Mouse (Mus musculus): ENCODE data around the gene Lrrc66. TPM values are rescaled to one million over a fixed set of nuclear protein-coding genes. Genes with fewer than 3 reads are reported as not detected.
A peak's percentile ranks its signal among the peaks of the same experiment; 100 is the strongest.

Lrrc66 gene
- polyA plus RNA-seq, 1 experiment from 2014 or later = 0.20 TPM

DNA sequence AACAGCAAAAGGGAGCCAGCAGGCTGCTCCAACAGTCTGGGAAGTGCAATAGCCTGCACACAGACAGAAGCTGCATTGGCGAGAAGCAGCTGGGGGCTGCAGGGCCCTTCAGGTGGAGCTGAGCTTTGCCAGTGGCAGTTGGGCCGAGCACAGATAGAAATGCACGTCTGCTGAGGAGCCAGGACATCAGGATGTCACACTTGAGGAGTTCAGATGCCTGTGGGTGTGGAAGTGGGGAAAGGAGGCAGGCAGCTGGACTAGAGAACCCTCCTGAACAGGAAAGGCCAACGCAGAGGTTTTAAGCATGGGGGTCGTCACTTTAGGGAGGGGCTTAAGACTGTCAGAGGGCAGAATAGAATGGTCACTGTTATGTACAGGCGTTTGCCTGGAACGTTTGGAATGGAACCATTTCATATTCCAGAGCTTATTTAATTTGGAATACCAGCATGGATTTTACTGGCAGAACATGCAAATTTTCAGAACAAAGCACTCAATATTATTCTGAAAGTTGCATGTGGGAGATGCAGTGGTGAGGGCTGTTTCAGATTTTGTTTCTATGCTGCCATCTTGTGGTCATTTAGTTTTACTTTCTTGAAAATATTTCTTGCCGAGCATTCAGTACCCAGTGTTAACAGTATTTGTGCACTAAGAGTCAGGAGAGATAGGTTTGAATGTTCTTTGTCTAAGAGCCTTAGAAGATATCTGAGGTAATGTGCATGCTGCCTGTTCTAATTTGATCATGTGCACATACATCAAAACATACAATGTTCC is 5.2 kb upstream of the Lrrc66 start:
- DNase-seq (ENCODE audit: low spot score) (peak; percentile 88), ATAC-seq (peak; percentile 56)
- Histone ChIP-seq H3K27ac (ENCODE audit: low read length) (no peak overlapping the region), H3K4me3 (ENCODE audit: low read depth, low read length) (no peak overlapping the region), H3K9me3 (ENCODE audit: low read length) (peaks cover 3% of the 10 kb centered on the region; the same call in 1 of the 2 replicates), H3K27me3 (replicated peaks; ENCODE audit: insufficient read depth, low read length) (no peaks in the 10 kb centered on the region), H3K4me2 (replicated peaks; ENCODE audit: low read depth, low read length) (no peak overlapping the region), H3K4me1 (ENCODE audit: insufficient read depth, low read depth, low read length) (no peaks in the 10 kb centered on the region), H3K9ac (replicated peaks; ENCODE audit: low read depth) (no peak overlapping the region), H3K36me3 (ENCODE audit: insufficient read depth, low read length) (peaks cover 9% of the 10 kb centered on the region; the same call in 1 of the 2 replicates)
- no peak for TF ChIP-seq EP300 (IDR thresholded peaks at IDR 0.05)
- peak; percentile 65 for TF ChIP-seq CTCF (IDR thresholded peaks at IDR 0.05)
- 45% methylated on average over 8 of the region's 8 CpGs for WGBS

DNA sequence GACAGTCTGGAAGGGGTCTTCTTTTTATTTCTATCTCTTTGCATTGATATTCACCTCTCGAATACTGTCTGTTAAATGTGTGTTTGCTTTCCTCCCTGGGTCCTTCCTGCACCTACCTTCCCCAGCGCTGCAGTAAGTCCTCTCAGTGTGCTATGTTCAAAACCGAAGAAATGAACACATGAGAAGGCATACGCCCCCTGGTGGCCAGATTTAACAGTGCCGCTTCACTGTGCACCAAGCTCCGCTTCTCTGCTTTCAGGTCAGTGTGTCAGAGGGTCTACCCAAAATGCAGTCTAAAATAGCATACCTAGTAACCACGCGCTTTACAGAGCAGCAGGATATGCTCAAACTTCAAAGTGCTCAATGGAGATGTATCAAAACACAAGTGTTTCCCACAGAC is 815 bp upstream of the Lrrc66 start:
- ATAC-seq (peak; percentile 21; the same call in 1 of the 2 replicates), DNase-seq (ENCODE audit: low spot score) (peak; percentile 58)
- Histone ChIP-seq H3K9ac (replicated peaks; ENCODE audit: low read depth) (no peak overlapping the region), H3K27ac (ENCODE audit: low read length) (no peak overlapping the region), H3K4me2 (replicated peaks; ENCODE audit: low read depth, low read length) (no peak overlapping the region), H3K36me3 (ENCODE audit: insufficient read depth, low read length) (peaks cover 9% of the 10 kb centered on the region; the same call in 1 of the 2 replicates), H3K9me3 (ENCODE audit: low read length) (peaks cover 3% of the 10 kb centered on the region; the same call in 1 of the 2 replicates), H3K4me3 (ENCODE audit: low read depth, low read length) (no peak overlapping the region), H3K27me3 (replicated peaks; ENCODE audit: insufficient read depth, low read length) (no peaks in the 10 kb centered on the region), H3K4me1 (ENCODE audit: insufficient read depth, low read depth, low read length) (no peaks in the 10 kb centered on the region)
- 57% methylated on average over 8 of the region's 8 CpGs for WGBS
- no peak for TF ChIP-seq EP300 (IDR thresholded peaks at IDR 0.05)
- TF ChIP-seq CTCF (IDR thresholded peaks at IDR 0.05) = peak; percentile 90

- TF ChIP-seq CTCF (IDR thresholded peaks at IDR 0.05) (no peak), EP300 (IDR thresholded peaks at IDR 0.05) (no peak)
- Histone ChIP-seq H3K4me2 (replicated peaks; ENCODE audit: low read depth, low read length) (no peak overlapping the region), H3K4me1 (ENCODE audit: insufficient read depth, low read depth, low read length) (no peaks in the 10 kb centered on the region), H3K4me3 (ENCODE audit: low read depth, low read length) (no peak overlapping the region), H3K9ac (replicated peaks; ENCODE audit: low read depth) (no peak overlapping the region), H3K27me3 (replicated peaks; ENCODE audit: insufficient read depth, low read length) (no peaks in the 10 kb centered on the region), H3K27ac (ENCODE audit: low read length) (no peak overlapping the region), H3K36me3 (ENCODE audit: insufficient read depth, low read length) (peaks cover 9% of the 10 kb centered on the region; the same call in 1 of the 2 replicates), H3K9me3 (ENCODE audit: low read length) (peaks cover 3% of the 10 kb centered on the region; the same call in 1 of the 2 replicates)
- DNase-seq (ENCODE audit: low spot score) (no peak), ATAC-seq (no peak)
- WGBS = 81% methylated on average over 10 of the region's 10 CpGs
Observed at GRCm38 (mm10) chr5:73631001-73631558, 1.2 kb downstream of the Lrrc66 start.

DNA sequence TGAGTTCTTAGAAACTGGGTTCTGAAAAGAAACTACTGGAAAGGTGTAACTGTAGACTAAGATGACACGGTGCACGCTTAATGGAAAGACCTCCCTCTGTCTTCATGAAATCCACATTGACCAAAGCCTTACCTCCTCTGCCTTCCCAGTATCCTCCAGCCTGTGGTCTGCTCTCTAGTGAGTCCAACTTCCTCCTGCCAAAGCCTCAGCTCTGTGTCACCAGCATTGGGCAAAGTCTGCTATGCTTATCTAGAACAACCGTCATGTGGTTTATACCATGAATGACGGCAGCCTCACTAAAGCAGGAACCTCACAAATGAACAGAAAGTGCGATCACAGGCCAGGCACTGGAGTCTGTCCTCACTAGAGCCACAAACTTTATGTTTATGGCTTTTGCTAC is 2.2 kb downstream of the Lrrc66 start:
- peaks cover 3% of the 10 kb centered on the region; the same call in 1 of the 2 replicates for H3K9me3 ChIP-seq (ENCODE audit: low read length)
- H3K9ac ChIP-seq (replicated peaks; ENCODE audit: low read depth) = no peak overlapping the region
- H3K27me3 ChIP-seq (replicated peaks; ENCODE audit: insufficient read depth, low read length) = no peaks in the 10 kb centered on the region
- DNase-seq (ENCODE audit: low spot score) (no peak), ATAC-seq (no peak; the same call in 1 of the 2 replicates)
- H3K36me3 ChIP-seq (ENCODE audit: insufficient read depth, low read length) = peaks cover 9% of the 10 kb centered on the region; the same call in 1 of the 2 replicates
- H3K4me3 ChIP-seq (ENCODE audit: low read depth, low read length) = no peak overlapping the region
- H3K4me2 ChIP-seq (replicated peaks; ENCODE audit: low read depth, low read length) = no peak overlapping the region
- TF ChIP-seq EP300 (IDR thresholded peaks at IDR 0.05) (no peak), CTCF (IDR thresholded peaks at IDR 0.05) (no peak)
- H3K27ac ChIP-seq (ENCODE audit: low read length) = no peak overlapping the region
- no peaks in the 10 kb centered on the region for H3K4me1 ChIP-seq (ENCODE audit: insufficient read depth, low read depth, low read length)
- 66% methylated on average over 5 of the region's 5 CpGs for WGBS

DNA sequence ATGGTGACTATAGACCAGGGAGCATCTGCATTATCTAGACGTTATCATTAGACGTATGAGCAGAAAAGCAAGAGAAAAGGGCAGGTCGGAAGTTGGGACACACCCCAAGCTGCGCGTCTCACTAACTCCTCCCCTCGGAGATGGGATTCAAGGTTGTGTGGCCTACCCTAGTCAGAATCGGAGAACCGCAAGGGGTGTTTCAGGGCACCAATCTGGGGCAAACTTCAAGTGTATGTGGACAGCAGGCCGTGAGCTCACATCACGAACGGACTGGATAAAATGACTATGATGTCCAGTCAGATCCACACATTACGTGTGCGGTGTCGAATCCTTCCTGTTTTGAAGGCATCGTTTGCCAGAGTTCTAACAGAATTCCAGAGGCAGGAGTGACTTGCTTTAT is 4.3 kb downstream of the Lrrc66 start:
- Histone ChIP-seq H3K36me3 (ENCODE audit: insufficient read depth, low read length) (no peaks in the 10 kb centered on the region), H3K9me3 (ENCODE audit: low read length) (no peaks in the 10 kb centered on the region), H3K4me2 (replicated peaks; ENCODE audit: low read depth, low read length) (no peak overlapping the region), H3K27me3 (replicated peaks; ENCODE audit: insufficient read depth, low read length) (no peaks in the 10 kb centered on the region), H3K27ac (ENCODE audit: low read length) (no peak overlapping the region), H3K4me3 (ENCODE audit: low read depth, low read length) (no peak overlapping the region), H3K4me1 (ENCODE audit: insufficient read depth, low read depth, low read length) (no peaks in the 10 kb centered on the region), H3K9ac (replicated peaks; ENCODE audit: low read depth) (no peak overlapping the region)
- WGBS = 78% methylated on average over 15 of the region's 15 CpGs
- ATAC-seq (no peak), DNase-seq (ENCODE audit: low spot score) (no peak)
- TF ChIP-seq CTCF (IDR thresholded peaks at IDR 0.05) = no peak
- no peak for TF ChIP-seq EP300 (IDR thresholded peaks at IDR 0.05)

GRCm38 (mm10) chr5:73627559-73627958 is 4.8 kb downstream of the Lrrc66 start:
- no peaks in the 10 kb centered on the region for H3K9me3 ChIP-seq (ENCODE audit: low read length)
- H3K27ac ChIP-seq (ENCODE audit: low read length) = no peak overlapping the region
- H3K36me3 ChIP-seq (ENCODE audit: insufficient read depth, low read length) = no peaks in the 10 kb centered on the region
- no peak for TF ChIP-seq CTCF (IDR thresholded peaks at IDR 0.05)
- TF ChIP-seq EP300 (IDR thresholded peaks at IDR 0.05) = no peak
- 58% methylated on average over 4 of the region's 4 CpGs for WGBS
- ATAC-seq (no peak), DNase-seq (ENCODE audit: low spot score) (no peak)
- H3K4me1 ChIP-seq (ENCODE audit: insufficient read depth, low read depth, low read length) = no peaks in the 10 kb centered on the region
- no peak overlapping the region for H3K4me3 ChIP-seq (ENCODE audit: low read depth, low read length)
- no peak overlapping the region for H3K9ac ChIP-seq (replicated peaks; ENCODE audit: low read depth)
- H3K4me2 ChIP-seq (replicated peaks; ENCODE audit: low read depth, low read length) = no peak overlapping the region
- H3K27me3 ChIP-seq (replicated peaks; ENCODE audit: insufficient read depth, low read length) = no peaks in the 10 kb centered on the region

All from lung, postnatal 0 days (tissue).